Mouse (Mus musculus): ENCODE measurements around the gene Pcsk2. TPM values are rescaled to one million over a fixed set of nuclear protein-coding genes. Genes with fewer than 3 reads are reported as not detected.

Pcsk2 gene
- total RNA-seq, 2 experiments from 2014 or later, result 233 to 246 TPM

DNA sequence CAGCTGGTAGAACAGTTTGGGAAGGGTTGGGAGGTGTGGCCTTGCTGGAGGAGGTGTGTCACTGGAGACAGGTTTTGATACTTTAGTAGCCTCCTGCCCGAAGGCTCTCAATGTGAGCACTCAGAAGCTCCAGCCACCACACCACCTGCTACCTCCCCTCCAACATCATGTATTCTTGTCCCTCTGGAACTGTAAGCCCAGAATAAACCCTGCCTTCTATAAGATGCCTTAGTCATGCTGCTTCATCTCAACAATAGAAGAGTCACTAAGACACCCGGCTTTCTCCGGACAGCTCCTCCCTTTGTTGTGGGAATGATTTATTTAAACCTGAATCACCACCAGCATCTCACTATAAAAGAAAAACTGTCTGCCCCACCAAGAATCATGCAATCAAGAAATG lies 166.9 kb downstream of the Pcsk2 start:
- no peak for DNase-seq (ENCODE audit: low spot score in 2 of 2)
- intact Hi-C loops (cut with DNase I), result no loop called here

DNA sequence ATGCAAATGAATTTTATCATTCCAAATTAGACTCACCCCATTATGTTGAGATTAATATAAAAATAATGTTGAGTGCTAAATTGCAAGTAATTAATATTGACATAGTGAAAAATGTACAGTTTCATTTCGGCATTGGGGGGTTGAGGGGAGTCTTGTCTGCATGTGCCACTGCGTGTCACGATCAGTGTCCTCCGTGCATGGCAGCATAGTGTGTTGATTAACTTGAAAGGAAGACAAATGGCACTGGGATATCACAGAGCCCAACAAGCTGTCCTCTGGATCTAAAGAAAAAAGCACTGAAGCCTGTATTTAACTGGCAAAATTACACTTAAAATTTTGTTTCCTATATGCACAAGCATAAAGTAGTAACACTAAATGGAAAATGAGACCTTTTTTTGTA lies 167.9 kb downstream of the Pcsk2 start:
- intact Hi-C loops (cut with DNase I), result no loop called here
- DNase-seq (ENCODE audit: low spot score in 2 of 2), result no peak

GRCm38 (mm10) chr2:143715110-143715509 lies 169.2 kb downstream of the Pcsk2 start:
- intact Hi-C loops (cut with DNase I), result no loop called here
- DNase-seq (ENCODE audit: low spot score in 2 of 2), result no peak

DNA sequence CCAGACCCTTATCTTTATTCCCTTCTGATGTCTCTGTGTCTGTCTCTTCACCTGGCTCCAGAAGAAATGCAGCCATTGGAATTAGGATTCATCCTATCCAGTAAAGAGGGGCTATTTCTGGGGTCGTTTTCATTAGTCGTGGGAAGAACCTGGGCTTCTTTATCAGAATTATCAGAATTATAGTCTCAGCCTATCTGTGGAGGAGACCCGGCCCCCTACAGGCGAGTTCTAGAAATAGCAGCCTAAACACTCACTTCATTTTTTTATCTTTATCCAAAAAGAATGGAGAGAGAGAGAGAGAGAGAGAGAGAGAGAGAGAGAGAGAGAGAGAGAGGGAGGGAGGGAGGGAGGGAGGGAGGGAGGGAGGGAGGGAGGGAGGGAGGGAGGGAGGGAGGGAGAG lies 177.3 kb downstream of the Pcsk2 start:
- intact Hi-C loops (cut with DNase I), result no loop called here
- DNase-seq (ENCODE audit: low spot score in 2 of 2), result no peak

GRCm38 (mm10) chr2:143724101-143724500 lies 178.1 kb downstream of the Pcsk2 start:
- intact Hi-C loops (cut with DNase I), result no loop called here

DNA sequence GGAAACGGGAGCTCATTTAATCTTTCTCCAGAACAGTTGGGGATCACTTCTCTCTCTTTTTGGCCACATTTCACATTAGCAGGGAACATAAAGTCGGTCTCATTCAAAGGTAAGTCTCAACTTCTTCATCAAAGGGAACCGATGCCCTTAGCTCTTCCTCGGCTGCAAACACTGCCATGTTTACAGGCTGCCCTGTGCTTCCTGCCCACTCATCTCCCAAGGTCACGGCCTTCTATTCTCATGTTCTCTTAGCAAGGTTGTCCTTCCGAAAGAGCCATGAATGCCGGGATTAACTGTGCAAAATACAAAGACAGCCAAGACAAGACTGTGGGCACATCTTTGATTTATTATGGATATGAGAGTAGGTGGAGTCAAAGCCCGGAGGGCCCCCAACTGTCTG lies 178.8 kb downstream of the Pcsk2 start:
- intact Hi-C loops (cut with DNase I), result no loop called here
- DNase-seq (ENCODE audit: low spot score in 2 of 2), result no peak

More at GRCm38 (mm10) chr2:143724101-143724500, 178.1 kb downstream of the Pcsk2 start:
- no peak for DNase-seq (ENCODE audit: low spot score in 2 of 2)

GRCm38 (mm10) chr2:143732501-143732900 lies 186.5 kb downstream of the Pcsk2 start:
- no peak for DNase-seq (ENCODE audit: low spot score in 2 of 2)
- intact Hi-C loops (cut with DNase I), result no loop called here

- DNase-seq (ENCODE audit: low spot score in 2 of 2), result no peak
- intact Hi-C loops (cut with DNase I), result no loop called here
Observed at GRCm38 (mm10) chr2:143735442-143735841, 189.5 kb downstream of the Pcsk2 start.

GRCm38 (mm10) chr2:143739475-143740226 lies 193.7 kb downstream of the Pcsk2 start:
- intact Hi-C loops (cut with DNase I), result no loop called here
- no peak for DNase-seq (ENCODE audit: low spot score in 2 of 2)

- intact Hi-C loops (cut with DNase I), result no loop called here
- no peak for DNase-seq (ENCODE audit: low spot score in 2 of 2)
Observed at GRCm38 (mm10) chr2:143742436-143742835, 196.5 kb downstream of the Pcsk2 start.

DNA sequence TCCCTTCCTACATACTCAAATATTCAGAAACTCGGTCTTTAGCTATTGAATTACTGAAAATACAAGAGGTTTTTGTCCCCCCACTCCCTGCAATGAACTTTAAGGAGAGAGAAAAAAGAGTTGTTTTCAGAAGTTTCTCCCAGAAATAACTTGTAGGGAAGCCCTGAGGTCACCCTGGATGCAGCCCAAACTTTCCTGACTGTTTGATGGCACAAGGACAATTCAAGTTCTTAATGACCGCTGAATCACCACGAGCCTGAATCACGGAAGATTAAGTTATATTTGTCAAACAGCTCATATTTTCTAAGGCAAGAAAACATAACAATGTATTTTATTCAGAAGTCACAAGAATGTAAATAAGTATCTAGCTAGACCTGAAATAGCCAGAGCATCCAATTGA lies 197.1 kb downstream of the Pcsk2 start:
- DNase-seq (ENCODE audit: low spot score in 2 of 2), result no peak
- intact Hi-C loops (cut with DNase I), result no loop called here

- intact Hi-C loops (cut with DNase I), result no loop called here
- DNase-seq (ENCODE audit: low spot score in 2 of 2), result peak in 1 of 2 experiments; percentile 17
Observed at GRCm38 (mm10) chr2:143752051-143752788, 206.3 kb downstream of the Pcsk2 start.

- intact Hi-C loops (cut with DNase I), result loop anchor here (5.0 to 10.0 kb wide), 2 partner anchors 232 to 659 kb away; partner anchors contain the start of gene Pcsk2
Observed at GRCm38 (mm10) chr2:143776448-143776847, 230.5 kb downstream of the Pcsk2 start.

DNA sequence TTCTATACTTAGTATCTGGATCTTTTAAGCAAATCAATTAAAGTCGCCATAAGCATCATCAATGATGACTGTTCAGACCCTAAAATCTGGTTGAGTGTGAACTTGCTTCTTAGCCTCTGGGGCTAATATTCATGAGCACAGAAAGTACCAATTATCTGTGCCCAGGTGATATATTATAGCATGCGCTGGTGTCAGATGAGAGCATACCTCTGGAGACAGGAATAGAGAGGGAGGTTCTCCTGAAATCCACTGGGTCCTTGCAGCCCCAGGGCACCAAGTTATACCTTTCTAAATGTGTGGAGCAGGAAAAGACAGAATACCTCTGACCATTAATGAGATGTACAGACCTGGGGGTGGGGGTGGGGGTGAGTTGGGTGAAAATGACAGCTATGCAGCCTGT lies 234.4 kb downstream of the Pcsk2 start:
- intact Hi-C loops (cut with DNase I), result no loop called here
- DNase-seq (ENCODE audit: low spot score in 2 of 2), result no peak

More at GRCm38 (mm10) chr2:143776448-143776847, 230.5 kb downstream of the Pcsk2 start:
- DNase-seq (ENCODE audit: low spot score in 2 of 2), result peak; percentile 51 to 61

GRCm38 (mm10) chr2:143789911-143790310 lies 244.0 kb downstream of the Pcsk2 start:
- intact Hi-C loops (cut with DNase I), result no loop called here
- DNase-seq (ENCODE audit: low spot score in 2 of 2), result no peak

- DNase-seq (ENCODE audit: low spot score in 2 of 2), result peak in 1 of 2 experiments; percentile 54
- intact Hi-C loops (cut with DNase I), result no loop called here
Observed at GRCm38 (mm10) chr2:143795858-143796257, 249.9 kb downstream of the Pcsk2 start.

DNA sequence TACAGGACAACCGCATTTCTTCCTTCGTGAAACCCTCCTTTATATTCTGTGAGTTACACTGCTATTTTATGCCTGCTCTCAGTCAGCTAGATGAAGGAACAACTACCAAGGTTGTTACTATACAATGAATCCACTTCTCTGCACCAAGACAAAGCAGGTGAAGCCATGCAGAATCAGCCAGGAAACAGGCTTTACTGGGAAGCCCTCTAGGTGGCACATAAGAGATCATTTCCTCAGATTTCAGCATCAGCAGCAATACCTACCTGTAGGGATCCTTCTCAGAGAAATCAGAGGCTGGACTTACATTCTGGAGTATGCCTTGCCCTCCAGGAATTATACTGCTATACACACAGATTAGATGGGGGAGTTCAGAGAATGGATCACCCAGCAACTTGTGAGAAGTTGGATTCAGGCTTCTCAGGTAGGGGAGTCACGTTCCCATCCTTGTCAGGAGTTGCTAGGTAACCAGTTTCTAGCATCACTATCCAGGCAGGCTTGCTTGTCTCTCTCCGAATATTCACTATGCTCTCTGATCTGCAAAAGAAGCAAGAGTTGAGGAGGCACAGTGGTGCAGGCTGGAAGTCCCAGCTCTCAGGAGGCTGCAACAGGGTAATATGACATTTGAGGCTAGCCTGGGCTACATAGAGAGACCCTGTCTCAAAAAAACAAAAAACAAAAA lies 250.5 kb downstream of the Pcsk2 start:
- DNase-seq (ENCODE audit: low spot score in 2 of 2), result no peak

DNA sequence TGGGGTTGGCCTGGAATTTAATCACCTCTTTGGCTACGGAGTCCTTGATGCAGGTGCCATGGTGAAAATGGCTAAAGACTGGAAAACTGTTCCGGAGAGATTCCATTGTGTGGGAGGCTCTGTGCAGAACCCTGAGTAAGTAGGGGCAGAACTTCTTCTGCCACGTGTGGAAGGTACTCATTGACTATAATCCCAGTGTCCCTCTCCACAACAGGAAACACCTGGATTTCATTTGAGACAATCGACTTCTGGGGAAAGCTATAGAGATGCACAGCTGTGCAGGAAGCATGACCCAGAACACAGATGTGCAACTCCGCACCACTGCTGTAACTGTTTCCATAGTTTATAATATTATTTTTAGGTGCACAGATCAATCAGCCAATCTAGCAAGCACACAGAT lies 255.1 kb downstream of the Pcsk2 start:
- intact Hi-C loops (cut with DNase I), result no loop called here
- no peak for DNase-seq (ENCODE audit: low spot score in 2 of 2)

More for the DNA sequence above, 250.5 kb downstream of the Pcsk2 start:
- intact Hi-C loops (cut with DNase I), result no loop called here

DNA sequence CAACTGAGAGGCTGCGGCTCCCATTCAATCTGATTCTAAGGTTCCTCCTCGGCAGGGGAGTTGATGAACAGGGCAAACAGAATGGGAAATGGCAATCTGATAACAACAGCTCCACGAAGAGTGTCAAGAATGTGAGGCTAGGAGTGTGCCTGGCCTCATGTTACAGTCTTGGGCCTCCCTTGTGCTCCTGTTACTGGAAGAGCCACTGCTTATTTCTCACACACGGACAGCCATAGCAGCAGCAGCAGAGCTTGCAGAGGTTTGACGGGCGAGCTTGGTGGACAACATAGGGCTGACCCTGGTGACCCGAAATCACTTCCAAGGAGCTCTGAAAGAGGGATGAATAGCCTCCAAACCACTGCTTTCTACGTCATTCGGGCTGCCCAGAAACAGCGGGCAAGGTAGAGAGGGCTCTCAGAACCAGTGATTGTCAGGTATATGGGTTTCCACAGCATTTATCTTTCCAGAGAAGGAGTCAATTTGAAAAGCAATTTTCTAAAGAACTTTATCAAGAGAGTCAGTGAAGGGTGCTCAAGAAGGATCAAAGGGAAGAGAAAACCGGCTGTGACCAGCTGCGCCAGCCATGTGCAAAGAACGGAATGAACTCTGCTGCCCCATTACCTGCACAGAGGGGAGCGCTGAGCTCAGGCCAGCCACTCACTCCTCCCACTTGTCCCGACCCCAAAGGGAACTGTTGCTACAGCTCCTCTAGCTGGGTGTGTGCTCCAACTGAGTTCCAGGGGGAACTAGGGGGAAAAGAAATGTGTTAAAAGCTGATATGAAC lies 260.4 kb downstream of the Pcsk2 start:
- no peak for DNase-seq (ENCODE audit: low spot score in 2 of 2)
- intact Hi-C loops (cut with DNase I), result no loop called here

Data from left cerebral cortex, postnatal 14 days (tissue).